Mouse (Mus musculus): ENCODE measurements around the gene Ank2.

- TF ChIP-seq POLR2A (IDR thresholded peaks at IDR 0.05; ENCODE audit: extremely low read depth, insufficient read depth, low read length) (no peak), CTCF (IDR thresholded peaks at IDR 0.05; ENCODE audit: extremely low read depth, insufficient read depth, low read length) (no peak)
Measured at GRCm38 (mm10) chr3:127188086-127188788, 310.9 kb downstream of the Ank2 start.

Measured in cortical plate, adult 2 months (tissue).